Mouse (Mus musculus): ENCODE measurements around the gene Sp2. TPM values are rescaled to one million over a fixed set of nuclear protein-coding genes. Genes with fewer than 3 reads are reported as not detected.

Gene Sp2
- polyA plus RNA-seq (2012; rRNA removed), result 11.5 and 12.1 TPM in 2 replicates

DNA sequence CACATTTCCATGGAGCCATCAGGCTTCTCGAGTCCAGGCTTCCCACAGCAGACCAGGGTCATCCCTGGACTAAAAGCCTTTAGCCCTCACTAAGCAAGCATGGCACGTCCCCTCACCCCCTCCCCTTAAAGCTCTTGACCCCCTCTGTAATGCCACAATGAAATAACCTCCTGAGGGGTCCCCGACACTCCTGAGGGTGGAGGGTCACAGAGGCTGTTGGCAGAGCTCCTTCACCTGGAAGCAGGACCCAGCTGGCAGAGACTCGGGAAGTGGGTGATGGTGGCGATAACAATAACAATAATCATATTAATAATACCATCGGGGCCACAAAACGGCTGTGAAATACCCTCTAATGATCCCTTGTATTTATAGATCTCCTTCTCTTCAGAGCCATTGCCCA is at the start of gene Sp2:
Sp2 (minus strand) TSS at position 101 of the 400 bp plus-strand sequence.
- no peak for DNase-seq (ENCODE audit: extremely low spot score in 1 of 2, low spot score in 1 of 2)

GRCm38 (mm10) chr11:97032499-97032898 is 49.7 kb upstream of the Sp2 start:
- DNase-seq (ENCODE audit: extremely low spot score in 1 of 2, low spot score in 1 of 2), result no peak

DNA sequence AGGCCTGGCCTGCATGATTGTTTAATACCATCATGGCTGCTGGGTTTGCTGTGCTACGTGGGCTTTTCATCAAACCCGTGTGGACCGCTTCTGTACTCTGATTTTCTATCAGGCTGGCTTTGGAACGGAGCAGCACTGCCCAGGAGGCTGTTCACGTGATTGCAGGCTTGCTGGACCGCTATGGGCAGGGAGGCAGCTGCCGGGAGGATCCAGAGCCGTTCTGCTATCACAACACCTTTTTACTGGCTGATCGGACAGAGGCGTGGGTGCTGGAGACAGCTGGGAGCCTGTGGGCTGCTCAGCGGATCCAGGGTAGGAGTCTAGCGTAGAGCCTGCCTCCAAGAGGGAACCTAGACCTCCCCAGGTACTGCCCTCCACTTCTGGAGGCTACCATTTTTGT is 49.2 kb upstream of the Sp2 start:
- DNase-seq (ENCODE audit: extremely low spot score in 1 of 2, low spot score in 1 of 2), result no peak

DNA sequence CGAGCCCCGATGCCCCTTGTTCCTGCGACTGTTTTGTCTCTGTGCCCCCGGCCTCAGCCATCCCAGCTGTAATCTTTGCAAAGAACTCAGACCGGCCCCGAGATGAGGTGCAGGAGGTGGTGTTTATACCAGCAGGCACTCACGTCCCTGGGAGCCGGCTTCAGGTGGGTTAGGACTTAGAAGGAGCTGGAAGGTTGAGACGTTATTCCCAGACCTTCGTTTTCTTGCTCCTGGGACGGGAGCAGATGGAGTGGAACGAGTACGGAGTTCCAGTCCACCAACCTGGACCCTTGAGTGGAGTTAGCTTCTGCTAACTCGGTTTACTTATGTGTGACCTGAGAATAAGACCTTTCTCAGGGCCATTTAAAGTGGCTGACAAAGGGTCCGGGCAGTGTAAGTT is 47.7 kb upstream of the Sp2 start:
- no peak for DNase-seq (ENCODE audit: extremely low spot score in 1 of 2, low spot score in 1 of 2)

DNA sequence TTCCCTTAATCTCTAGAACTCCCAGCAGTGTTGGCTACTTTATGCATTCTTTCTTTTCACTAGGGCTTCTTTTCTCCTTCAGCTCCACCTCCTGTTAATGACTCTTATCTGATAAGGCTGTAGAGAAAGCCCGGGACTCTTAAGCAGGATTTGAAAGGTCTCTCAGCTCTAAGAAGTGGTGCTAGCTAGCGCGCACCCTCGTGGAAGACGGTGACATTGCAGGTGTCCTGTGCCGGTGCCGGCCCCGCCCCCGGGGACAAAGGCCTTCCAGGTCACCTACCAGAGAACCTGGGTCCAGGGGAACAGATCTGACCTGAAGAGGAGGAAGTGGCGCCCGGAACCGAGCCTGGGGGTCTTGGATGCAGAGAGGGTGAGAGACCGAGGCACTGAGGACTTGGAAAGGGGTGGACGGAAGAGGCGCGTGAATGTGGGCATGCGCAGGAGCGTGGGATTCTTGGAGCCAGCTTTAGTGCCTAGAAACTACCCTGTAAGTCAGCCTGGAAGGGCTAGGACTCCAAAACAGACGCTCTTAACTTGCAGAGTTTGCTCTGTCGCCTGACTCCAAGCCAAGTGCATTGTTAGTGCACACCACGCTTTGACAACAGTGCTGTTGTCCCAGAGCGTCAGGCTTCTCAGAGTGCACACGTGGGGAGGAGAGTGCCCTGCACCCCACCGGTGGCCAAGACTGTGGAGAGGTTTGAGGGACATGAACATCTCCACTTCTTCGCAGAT is 47.1 kb upstream of the Sp2 start, which contains the start of gene Scrn2:
Scrn2 (plus strand) TSS at position 253 of the 732 bp plus-strand sequence.
- peak in 1 of 2 experiments; percentile 82 for DNase-seq (ENCODE audit: extremely low spot score in 1 of 2, low spot score in 1 of 2)

- peak; percentile 59 to 90 for DNase-seq (ENCODE audit: extremely low spot score in 1 of 2, low spot score in 1 of 2)
Measured at GRCm38 (mm10) chr11:97025721-97026344, 43.1 kb upstream of the Sp2 start.

- no peak for DNase-seq (ENCODE audit: extremely low spot score in 1 of 2, low spot score in 1 of 2)
Measured at GRCm38 (mm10) chr11:97024977-97025376, 42.2 kb upstream of the Sp2 start.

GRCm38 (mm10) chr11:97021873-97022484 is 39.2 kb upstream of the Sp2 start:
- DNase-seq (ENCODE audit: extremely low spot score in 1 of 2, low spot score in 1 of 2), result peak in 1 of 2 experiments; percentile 72

DNA sequence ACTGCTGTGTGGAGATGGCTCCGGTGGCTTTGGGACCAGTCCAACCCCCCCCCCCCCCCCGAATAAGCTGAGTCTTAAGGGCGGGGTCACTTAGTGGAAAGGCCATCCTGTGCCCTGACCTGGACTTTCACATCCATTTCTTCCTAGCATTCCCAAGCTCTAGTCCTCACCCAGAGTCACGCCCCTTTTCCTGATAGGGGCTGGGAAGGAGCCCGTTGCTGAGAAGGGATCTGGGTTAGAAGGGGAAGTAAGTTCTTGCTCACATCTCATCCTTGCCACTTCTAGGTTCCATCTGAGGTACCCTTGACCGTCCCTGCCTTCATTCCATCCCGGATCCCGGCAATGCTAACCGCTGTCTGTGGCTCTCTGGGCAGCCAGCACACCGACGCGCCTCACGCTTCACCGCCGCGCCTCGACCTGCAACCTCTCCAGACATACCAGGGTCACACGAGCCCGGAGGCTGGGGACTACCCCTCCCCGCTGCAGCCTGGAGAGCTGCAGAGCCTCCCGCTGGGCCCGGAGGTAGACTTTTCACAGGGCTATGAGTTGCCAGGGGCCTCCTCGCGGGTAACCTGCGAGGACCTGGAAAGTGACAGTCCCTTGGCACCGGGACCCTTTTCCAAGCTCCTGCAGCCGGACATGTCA is 38.5 kb upstream of the Sp2 start:
- DNase-seq (ENCODE audit: extremely low spot score in 1 of 2, low spot score in 1 of 2), result no peak

GRCm38 (mm10) chr11:97019345-97019708 is 36.6 kb upstream of the Sp2 start:
- DNase-seq (ENCODE audit: extremely low spot score in 1 of 2, low spot score in 1 of 2), result no peak

- no peak for DNase-seq (ENCODE audit: extremely low spot score in 1 of 2, low spot score in 1 of 2)
Measured at GRCm38 (mm10) chr11:97018583-97019344, 36.0 kb upstream of the Sp2 start.

DNA sequence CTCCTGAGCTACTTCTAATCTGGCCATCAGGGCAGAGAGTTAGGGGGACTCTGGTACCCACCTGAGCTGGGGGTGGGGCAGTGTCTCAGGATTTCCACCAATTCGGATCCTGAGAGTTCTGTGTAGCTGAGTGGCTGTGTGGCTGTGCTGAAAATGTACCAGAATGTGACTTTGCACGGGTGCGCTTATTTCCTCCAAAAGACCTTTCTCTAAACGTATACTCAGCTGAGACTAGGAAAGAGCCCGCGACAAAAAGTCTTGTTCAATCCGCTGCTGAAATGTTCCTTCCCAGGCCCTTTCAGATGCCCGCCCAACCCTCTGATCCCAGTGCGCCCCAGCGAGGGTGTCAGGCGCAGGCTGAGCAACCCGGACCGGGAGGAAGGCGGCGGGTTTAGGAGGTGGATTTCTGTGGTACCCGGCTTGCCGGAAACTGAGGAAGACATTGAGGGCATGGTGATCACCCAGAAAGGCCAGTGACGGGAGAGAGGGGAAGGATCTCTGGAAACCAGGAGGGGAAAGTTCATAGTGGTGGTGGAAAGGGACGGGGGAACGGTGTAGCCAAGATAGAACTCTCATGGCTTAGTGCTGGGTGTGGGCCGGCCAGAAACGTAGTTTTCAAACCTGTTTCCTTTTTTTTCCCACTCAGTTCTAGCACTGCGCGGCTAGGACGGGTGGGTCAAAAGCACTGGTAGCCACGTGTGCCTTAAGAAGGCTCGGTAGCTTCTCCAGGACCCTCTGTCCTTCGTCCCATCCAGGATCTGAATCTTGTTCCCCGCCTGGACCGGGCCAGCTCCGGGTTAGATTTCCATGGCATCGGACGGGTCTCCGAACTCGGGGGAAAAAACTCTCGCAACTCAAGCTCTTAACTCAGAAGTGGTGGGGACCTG is 35.2 kb upstream of the Sp2 start:
- DNase-seq (ENCODE audit: extremely low spot score in 1 of 2, low spot score in 1 of 2), result no peak

GRCm38 (mm10) chr11:97013121-97013670 is 30.4 kb upstream of the Sp2 start, which contains the start of gene Sp6:
Sp6 (plus strand) TSS chr11:97013394.
- no peak for DNase-seq (ENCODE audit: extremely low spot score in 1 of 2, low spot score in 1 of 2)

GRCm38 (mm10) chr11:97009198-97009790 is 26.5 kb upstream of the Sp2 start:
- no peak for DNase-seq (ENCODE audit: extremely low spot score in 1 of 2, low spot score in 1 of 2)

DNA sequence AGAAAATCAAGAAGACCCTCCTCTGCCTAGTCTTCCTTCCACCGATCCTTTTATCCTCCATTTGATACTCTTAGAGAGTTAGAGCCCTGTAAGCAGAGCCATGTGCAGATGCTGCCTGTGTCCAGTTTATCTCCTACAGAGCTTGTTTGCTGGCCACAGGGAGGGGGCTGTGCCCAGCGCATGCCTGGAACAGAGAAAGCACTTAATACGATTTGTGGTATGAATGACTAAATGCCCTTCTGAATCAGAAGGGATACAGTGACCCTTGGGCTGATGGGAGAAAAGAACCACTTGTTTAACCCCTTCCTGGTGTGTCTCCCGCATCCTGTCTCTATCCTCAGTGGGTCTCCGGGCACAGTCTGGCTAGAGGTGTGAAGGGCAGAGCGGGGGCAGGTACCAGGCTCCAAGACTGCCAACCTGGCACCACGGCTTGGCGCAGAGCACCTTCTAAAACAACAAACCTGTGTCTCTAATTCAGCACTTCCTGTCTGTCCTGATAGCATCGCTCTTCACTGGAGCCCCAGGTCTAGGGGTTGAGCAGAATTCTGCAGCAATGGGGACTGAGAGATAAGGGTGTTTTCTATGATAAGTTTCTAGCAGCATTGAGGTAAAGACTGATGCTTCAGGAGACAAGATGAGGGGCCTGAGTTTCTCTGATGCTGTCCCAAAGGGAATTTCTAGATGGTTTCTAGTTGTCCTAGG is 24.5 kb upstream of the Sp2 start:
- DNase-seq (ENCODE audit: extremely low spot score in 1 of 2, low spot score in 1 of 2), result no peak

- no peak for DNase-seq (ENCODE audit: extremely low spot score in 1 of 2, low spot score in 1 of 2)
Measured at GRCm38 (mm10) chr11:97003170-97003569, 20.4 kb upstream of the Sp2 start.

- no peak for DNase-seq (ENCODE audit: extremely low spot score in 1 of 2, low spot score in 1 of 2)
Measured at GRCm38 (mm10) chr11:96997380-96997956, 14.7 kb upstream of the Sp2 start.
